19 mouse cellular contexts compared by ENCODE assay signal in genomic region chr1:111699030-111699732, GRCm38 (mm10).
A peak's percentile ranks its signal among the peaks of the same experiment; 100 is the strongest.
DNase-seq lines count a peak whose midpoint lies in the region; ATAC-seq and TF ChIP-seq lines count a peak whose summit lies in the region.
"Had no signal": no experiment of that assay in that cellular context is flagged by ENCODE, and none has a peak within 500 bp of the region (broad histone marks: within the 10 kb centered on the region; RNA-seq: fewer than 3 reads in every experiment).

No protein-coding gene starts in this region.

- H3K36me3 ChIP-seq in hindbrain, embryonic 11.5 days (ENCODE audit: control insufficient read depth, insufficient read depth, low read length) = no peaks in the 10 kb centered on the region
- H3K36me3 ChIP-seq in hindbrain, embryonic 10.5 days = no peaks in the 10 kb centered on the region
- no peaks in the 10 kb centered on the region for H3K36me3 ChIP-seq in hindbrain, postnatal 0 days (ENCODE audit: insufficient read depth, low read length)
- H3K36me3 ChIP-seq: embryonic facial prominence, embryonic 12.5 days; intestine, embryonic 15.5 days had no signal

- H3K4me1 ChIP-seq in hindbrain, embryonic 11.5 days (replicated peaks; ENCODE audit: control insufficient read depth, insufficient read depth, low read length) = no peaks in the 10 kb centered on the region
- peaks cover 15% of the 10 kb centered on the region for H3K4me1 ChIP-seq in hindbrain, embryonic 10.5 days (replicated peaks)
- no peaks in the 10 kb centered on the region for H3K4me1 ChIP-seq in hindbrain, postnatal 0 days (ENCODE audit: insufficient read depth, low read length)
- H3K4me1 ChIP-seq: embryonic facial prominence, embryonic 12.5 days; intestine, embryonic 15.5 days had no signal

- ATAC-seq in hindbrain, embryonic 11.5 days (ENCODE audit: low FRiP score) = peak; percentile 53; the same call in 1 of the 2 replicates
- no peak for ATAC-seq in hindbrain, postnatal 0 days
- ATAC-seq: intestine, embryonic 15.5 days had no signal

- peak; percentile 1 for DNase-seq in hindbrain, embryonic 11.5 days (ENCODE audit: low spot score)
- no peak for DNase-seq in hindbrain, embryonic 10.5 days (ENCODE audit: low spot score)
- DNase-seq in Muller cell, postnatal 12 days (ENCODE audit: inconsistent ontology term) = peak; percentile 31
- DNase-seq in embryo, embryonic 10.5 days (ENCODE audit: low spot score) = peak; percentile 47
- DNase-seq in hindbrain, postnatal 0 days (ENCODE audit: low spot score) = peak; percentile 9
- no peak for DNase-seq in kidney, postnatal 36 days
- DNase-seq in adrenal gland, postnatal 4 days (ENCODE audit: low spot score in 2 of 2) = no peak
- no peak for DNase-seq in right cerebral cortex, postnatal 25 days
- DNase-seq: B cell, adult 2 months; cerebellum, adult 8-10 months; gastrocnemius, postnatal 14 days; heart, postnatal 14 days; lung, embryonic 14.5 days; right cerebral cortex, postnatal 4 days; thymus, adult 2 months had no signal

- no peak overlapping the region for H3K4me2 ChIP-seq in hindbrain, embryonic 11.5 days (replicated peaks; ENCODE audit: low read depth, low read length)
- no peak overlapping the region for H3K4me2 ChIP-seq in hindbrain, postnatal 0 days (ENCODE audit: low read depth, low read length)
- H3K4me2 ChIP-seq: embryonic facial prominence, embryonic 12.5 days; intestine, embryonic 15.5 days; lung, embryonic 14.5 days had no signal

- no peak overlapping the region for H3K27ac ChIP-seq in hindbrain, embryonic 11.5 days (ENCODE audit: low read depth, low read length)
- no peak overlapping the region for H3K27ac ChIP-seq in hindbrain, embryonic 10.5 days
- no peak overlapping the region for H3K27ac ChIP-seq in hindbrain, postnatal 0 days
- H3K27ac ChIP-seq: embryonic facial prominence, embryonic 12.5 days; intestine, embryonic 15.5 days; layer of hippocampus, adult 2 months; macrophage had no signal

- no peaks in the 10 kb centered on the region for H3K9me3 ChIP-seq in hindbrain, embryonic 11.5 days (ENCODE audit: control insufficient read depth, low read length)
- H3K9me3 ChIP-seq in hindbrain, embryonic 10.5 days = no peaks in the 10 kb centered on the region
- H3K9me3 ChIP-seq in hindbrain, postnatal 0 days (ENCODE audit: low read length) = no peaks in the 10 kb centered on the region
- H3K9me3 ChIP-seq: embryonic facial prominence, embryonic 12.5 days; intestine, embryonic 15.5 days had no signal

- H3K4me3 ChIP-seq in hindbrain, embryonic 11.5 days (ENCODE audit: low read depth, low read length) = no peak overlapping the region
- no peak overlapping the region for H3K4me3 ChIP-seq in hindbrain, embryonic 10.5 days
- H3K4me3 ChIP-seq in hindbrain, postnatal 0 days (ENCODE audit: low read length) = no peak overlapping the region
- H3K4me3 ChIP-seq: embryonic facial prominence, embryonic 12.5 days; intestine, embryonic 15.5 days; layer of hippocampus, adult 2 months had no signal

- H3K9ac ChIP-seq in hindbrain, embryonic 11.5 days (ENCODE audit: low read depth, low read length) = no peak overlapping the region
- H3K9ac ChIP-seq in hindbrain, postnatal 0 days (replicated peaks; ENCODE audit: low read length) = no peak overlapping the region
- H3K9ac ChIP-seq: embryonic facial prominence, embryonic 12.5 days; intestine, embryonic 15.5 days; lung, embryonic 14.5 days had no signal

- TF ChIP-seq CTCF in hindbrain, postnatal 0 days (IDR thresholded peaks at IDR 0.05; ENCODE audit: low read depth) = no peak

- H3K27me3 ChIP-seq in hindbrain, embryonic 11.5 days (ENCODE audit: control insufficient read depth, insufficient read depth, low read length) = no peaks in the 10 kb centered on the region
- H3K27me3 ChIP-seq in hindbrain, embryonic 10.5 days (ENCODE audit: insufficient read depth, poor library complexity, severe bottlenecking) = no peaks in the 10 kb centered on the region
- H3K27me3 ChIP-seq in hindbrain, postnatal 0 days (ENCODE audit: insufficient read depth, low read length) = no peaks in the 10 kb centered on the region
- H3K27me3 ChIP-seq: embryonic facial prominence, embryonic 12.5 days; intestine, embryonic 15.5 days had no signal

Comparison
In these comparisons a context has a peak if more than half of its experiments do, and no peak if none do; other contexts are left out.
1. DNase-seq: peak in hindbrain, embryonic 11.5 days (single experiment), Muller cell, postnatal 12 days (single experiment), embryo, embryonic 10.5 days (single experiment) and hindbrain, postnatal 0 days (single experiment); none in hindbrain, embryonic 10.5 days (single experiment), kidney, postnatal 36 days (0 of 2), adrenal gland, postnatal 4 days (0 of 2) and right cerebral cortex, postnatal 25 days (single experiment).